Mouse (Mus musculus): ENCODE measurements around the gene Nudt9.

DNA sequence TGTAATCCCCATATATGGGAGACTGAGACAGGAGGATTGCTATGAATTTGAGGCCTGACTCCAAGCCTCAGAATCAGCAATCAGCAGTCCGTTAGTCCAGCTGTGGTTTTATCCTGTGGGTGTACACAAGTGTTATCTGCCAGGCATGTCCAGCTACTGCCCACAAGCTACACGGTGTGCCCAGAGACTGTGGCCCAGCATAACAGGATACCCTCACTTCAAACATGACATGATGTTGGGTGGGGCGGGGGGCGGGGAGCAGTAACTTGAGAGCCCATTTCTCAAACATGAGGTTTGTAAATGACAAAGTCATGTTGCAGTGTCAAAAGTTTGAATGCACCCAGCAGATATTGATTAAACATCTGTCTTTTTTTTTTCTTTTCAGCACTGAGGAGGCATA, 9.7 kb downstream of the Nudt9 start:
- TF ChIP-seq POLR2A (IDR thresholded peaks at IDR 0.05; ENCODE audit: borderline replicate concordance, low read depth, low read length) = no peak
- TF ChIP-seq CTCF (IDR thresholded peaks at IDR 0.05; ENCODE audit: low read depth, low read length) = no peak
